Mouse (Mus musculus) heart, postnatal 0 days (tissue): ENCODE measurements around the gene H2al2a.
"Not testable (repeated sequence)": the region's sequence is repeated elsewhere in the genome, so short reads cannot be mapped to it uniquely, and the experiment has no call there.

Source experiments
- CTCF ChIP-seq: IDR thresholded peaks from 2 replicates; pipeline ENCODE4 v1.5.1; 2016; ENCODE audit warnings: antibody characterized with exemption, control low read depth, low read depth
- EP300 ChIP-seq: IDR thresholded peaks from 2 replicates; pipeline ENCODE4 v1.6.1; 2016; ENCODE audit warnings: antibody characterized with exemption, low read depth

- TF ChIP-seq EP300, CTCF: not testable (repeated sequence)
Observed at GRCm38 (mm10) chr2:17978251-17978650, 18.5 kb downstream of the H2al2a start.
